Mouse (Mus musculus): ENCODE measurements at regions not wholly inside any gene's neighbourhood (a gene's known extent, or its start where the extent isn't known, plus 50 kb on each side); places are given as distances from the start of the nearest gene placed in this dataset.

- Histone ChIP-seq H3K4me3 (no peak overlapping the region), H3K36me3 (no peaks in the 10 kb centered on the region), H3K27me3 (no peaks in the 10 kb centered on the region), H3K9me3 (no peaks in the 10 kb centered on the region), H3K9ac (no peak overlapping the region), H3K4me2 (no peak overlapping the region), H3K4me1 (no peaks in the 10 kb centered on the region), H3K27ac (no peak overlapping the region)
- ATAC-seq (ENCODE audit: insufficient number of reproducible peaks, insufficient read depth, low FRiP score, low TSS enrichment, low read depth): no peak
Measured at GRCm38 (mm10) chr8:89823631-89824030, 524.5 kb downstream of the Tox3 start.

GRCm38 (mm10) chr8:89812036-89812711 is 536.0 kb downstream of the Tox3 start:
- Histone ChIP-seq H3K36me3 (no peaks in the 10 kb centered on the region), H3K27ac (no peak overlapping the region), H3K9ac (no peak overlapping the region), H3K27me3 (no peaks in the 10 kb centered on the region), H3K4me3 (no peak overlapping the region), H3K4me1 (no peaks in the 10 kb centered on the region), H3K4me2 (no peak overlapping the region), H3K9me3 (no peaks in the 10 kb centered on the region)
- no peak for ATAC-seq (ENCODE audit: insufficient number of reproducible peaks, insufficient read depth, low FRiP score, low TSS enrichment, low read depth)
- 81% methylated on average over 4 of the region's 4 CpGs for WGBS

GRCm38 (mm10) chr8:89788296-89788695 is 559.8 kb downstream of the Tox3 start:
- 88% methylated on average over 10 of the region's 10 CpGs for whole genome bisulfite sequencing
- Histone ChIP-seq H3K36me3 (no peaks in the 10 kb centered on the region), H3K9me3 (no peaks in the 10 kb centered on the region), H3K4me3 (no peak overlapping the region), H3K4me2 (no peak overlapping the region), H3K27ac (no peak overlapping the region), H3K27me3 (peaks cover 24% of the 10 kb centered on the region), H3K4me1 (no peaks in the 10 kb centered on the region), H3K9ac (no peak overlapping the region)
- no peak for ATAC-seq (ENCODE audit: insufficient number of reproducible peaks, insufficient read depth, low FRiP score, low TSS enrichment, low read depth)

GRCm38 (mm10) chr8:89787050-89787905 is 560.9 kb downstream of the Tox3 start:
- Histone ChIP-seq H3K4me2 (no peak overlapping the region), H3K27me3 (peaks cover 33% of the 10 kb centered on the region), H3K9me3 (no peaks in the 10 kb centered on the region), H3K4me1 (peaks cover 4% of the 10 kb centered on the region), H3K4me3 (no peak overlapping the region), H3K9ac (no peak overlapping the region), H3K36me3 (no peaks in the 10 kb centered on the region), H3K27ac (no peak overlapping the region)
- ATAC-seq (ENCODE audit: insufficient number of reproducible peaks, insufficient read depth, low FRiP score, low TSS enrichment, low read depth): no peak
- WGBS: 58% methylated on average over 17 of the region's 17 CpGs

- 17% methylated on average over 7 of the region's 7 CpGs for WGBS
- no peak overlapping the region for H3K27ac ChIP-seq
- H3K4me1 ChIP-seq: peaks cover 4% of the 10 kb centered on the region
- H3K36me3 ChIP-seq: no peaks in the 10 kb centered on the region
- no peak overlapping the region for H3K9ac ChIP-seq
- no peak overlapping the region for H3K4me2 ChIP-seq
- ATAC-seq (ENCODE audit: insufficient number of reproducible peaks, insufficient read depth, low FRiP score, low TSS enrichment, low read depth): no peak
- no peak overlapping the region for H3K4me3 ChIP-seq
- H3K27me3 ChIP-seq: peaks cover 52% of the 10 kb centered on the region
- H3K9me3 ChIP-seq: no peaks in the 10 kb centered on the region
Measured at GRCm38 (mm10) chr8:89785011-89785410, 563.1 kb downstream of the Tox3 start.

- Histone ChIP-seq H3K9me3 (no peaks in the 10 kb centered on the region), H3K9ac (no peak overlapping the region), H3K27me3 (peaks cover 53% of the 10 kb centered on the region), H3K4me2 (no peak overlapping the region), H3K4me1 (peaks cover 4% of the 10 kb centered on the region), H3K27ac (no peak overlapping the region), H3K36me3 (no peaks in the 10 kb centered on the region), H3K4me3 (no peak overlapping the region)
- 80% methylated on average over 5 of the region's 5 CpGs for WGBS
- no peak for ATAC-seq (ENCODE audit: insufficient number of reproducible peaks, insufficient read depth, low FRiP score, low TSS enrichment, low read depth)
Measured at GRCm38 (mm10) chr8:89783311-89783710, 564.8 kb downstream of the Tox3 start.

GRCm38 (mm10) chr8:89766387-89766786 is 581.8 kb downstream of the Tox3 start:
- Histone ChIP-seq H3K27me3 (no peaks in the 10 kb centered on the region), H3K9me3 (no peaks in the 10 kb centered on the region), H3K36me3 (no peaks in the 10 kb centered on the region), H3K4me3 (no peak overlapping the region), H3K4me2 (no peak overlapping the region), H3K4me1 (no peaks in the 10 kb centered on the region), H3K9ac (no peak overlapping the region), H3K27ac (no peak overlapping the region)
- WGBS: 68% methylated on average over 4 of the region's 4 CpGs
- ATAC-seq (ENCODE audit: insufficient number of reproducible peaks, insufficient read depth, low FRiP score, low TSS enrichment, low read depth): no peak

GRCm38 (mm10) chr8:89759531-89759930 is 588.6 kb downstream of the Tox3 start:
- Histone ChIP-seq H3K4me2 (no peak overlapping the region), H3K27me3 (no peaks in the 10 kb centered on the region), H3K9me3 (no peaks in the 10 kb centered on the region), H3K36me3 (no peaks in the 10 kb centered on the region), H3K4me3 (no peak overlapping the region), H3K4me1 (no peaks in the 10 kb centered on the region), H3K27ac (no peak overlapping the region), H3K9ac (no peak overlapping the region)
- ATAC-seq (ENCODE audit: insufficient number of reproducible peaks, insufficient read depth, low FRiP score, low TSS enrichment, low read depth): no peak
- WGBS: 90% methylated on average over 5 of the region's 5 CpGs

GRCm38 (mm10) chr8:89758695-89759094 is 589.4 kb downstream of the Tox3 start:
- Histone ChIP-seq H3K4me1 (no peaks in the 10 kb centered on the region), H3K27me3 (no peaks in the 10 kb centered on the region), H3K4me2 (no peak overlapping the region), H3K9me3 (no peaks in the 10 kb centered on the region), H3K36me3 (no peaks in the 10 kb centered on the region), H3K27ac (no peak overlapping the region), H3K9ac (no peak overlapping the region), H3K4me3 (no peak overlapping the region)
- no peak for ATAC-seq (ENCODE audit: insufficient number of reproducible peaks, insufficient read depth, low FRiP score, low TSS enrichment, low read depth)
- WGBS: 65% methylated on average over 10 of the region's 10 CpGs

GRCm38 (mm10) chr8:89755951-89756350 is 592.2 kb downstream of the Tox3 start:
- no peak for ATAC-seq (ENCODE audit: insufficient number of reproducible peaks, insufficient read depth, low FRiP score, low TSS enrichment, low read depth)
- no peak overlapping the region for H3K9ac ChIP-seq
- no peaks in the 10 kb centered on the region for H3K36me3 ChIP-seq
- no peak overlapping the region for H3K4me2 ChIP-seq
- no peaks in the 10 kb centered on the region for H3K9me3 ChIP-seq
- WGBS: 68% methylated on average over 3 of the region's 3 CpGs
- no peaks in the 10 kb centered on the region for H3K27me3 ChIP-seq
- no peak overlapping the region for H3K4me3 ChIP-seq
- H3K4me1 ChIP-seq: no peaks in the 10 kb centered on the region
- no peak overlapping the region for H3K27ac ChIP-seq

- H3K9ac ChIP-seq: no peak overlapping the region
- no peaks in the 10 kb centered on the region for H3K27me3 ChIP-seq
- H3K4me2 ChIP-seq: no peak overlapping the region
- no peak for ATAC-seq (ENCODE audit: insufficient number of reproducible peaks, insufficient read depth, low FRiP score, low TSS enrichment, low read depth)
- WGBS: 78% methylated on average over 3 of the region's 3 CpGs
- no peak overlapping the region for H3K4me3 ChIP-seq
- no peaks in the 10 kb centered on the region for H3K36me3 ChIP-seq
- H3K4me1 ChIP-seq: no peaks in the 10 kb centered on the region
- H3K9me3 ChIP-seq: no peaks in the 10 kb centered on the region
- no peak overlapping the region for H3K27ac ChIP-seq
Measured at GRCm38 (mm10) chr8:89751201-89751600, 596.9 kb downstream of the Tox3 start.

GRCm38 (mm10) chr8:89747726-89748125 is 600.4 kb downstream of the Tox3 start:
- Histone ChIP-seq H3K27me3 (no peaks in the 10 kb centered on the region), H3K27ac (no peak overlapping the region)
- 79% methylated on average over 4 of the region's 4 CpGs for WGBS

More at GRCm38 (mm10) chr8:89747726-89748125, 600.4 kb downstream of the Tox3 start:
- H3K9me3 ChIP-seq: no peaks in the 10 kb centered on the region
- H3K4me3 ChIP-seq: no peak overlapping the region
- no peak overlapping the region for H3K4me2 ChIP-seq
- no peaks in the 10 kb centered on the region for H3K4me1 ChIP-seq
- ATAC-seq (ENCODE audit: insufficient number of reproducible peaks, insufficient read depth, low FRiP score, low TSS enrichment, low read depth): no peak
- H3K9ac ChIP-seq: no peak overlapping the region
- no peaks in the 10 kb centered on the region for H3K36me3 ChIP-seq
